Mouse (Mus musculus) left cerebral cortex, postnatal 4 days (tissue): ENCODE results near the gene Chrna4. TPM values are rescaled to one million over a fixed set of nuclear protein-coding genes. Genes with fewer than 3 reads are reported as not detected.

ENCODE experiments used
- DNase-seq: peaks from one replicate; pipeline ENCODE4 v3.0.0-alpha.2; 2022
- intact Hi-C: fragments of 180-260 bp; cut with DNase I; formaldehyde crosslinking; loops from one replicate; pipeline ENCODE4 v1.15.1; 2025
- total RNA-seq, 2 experiments: library from RNA; stranded (reverse); gene quantifications; 2 replicates each; pipeline ENCODE4 v1.2.3; 2021

Chrna4 gene
- total RNA-seq, 2 experiments from 2014 or later = 26.8 to 33.5 TPM

GRCm38 (mm10) chr2:181039356-181039680 lies 4.0 kb downstream of the Chrna4 start:
- DNase-seq = no peak
- intact Hi-C loops = no loop called here

- DNase-seq = peak; percentile 37
- intact Hi-C loops = no loop called here
Observed at GRCm38 (mm10) chr2:181038644-181039355, 4.5 kb downstream of the Chrna4 start.

- DNase-seq = no peak
- intact Hi-C loops = no loop called here
Observed at GRCm38 (mm10) chr2:181036561-181036960, 6.8 kb downstream of the Chrna4 start.

- intact Hi-C loops = no loop called here
- no peak for DNase-seq
Observed at GRCm38 (mm10) chr2:181035186-181035585, 8.2 kb downstream of the Chrna4 start.

- intact Hi-C loops = no loop called here
- DNase-seq = no peak
Observed at GRCm38 (mm10) chr2:181033310-181033709, 10.0 kb downstream of the Chrna4 start.

- DNase-seq = peak; percentile 82
- intact Hi-C loops = no loop called here
Observed at GRCm38 (mm10) chr2:181032407-181032806, 10.9 kb downstream of the Chrna4 start.

GRCm38 (mm10) chr2:181031406-181031934 lies 11.9 kb downstream of the Chrna4 start:
- no peak for DNase-seq
- intact Hi-C loops = no loop called here

- DNase-seq = no peak
Observed at GRCm38 (mm10) chr2:181008339-181008738, 35.0 kb downstream of the Chrna4 start.

GRCm38 (mm10) chr2:181007054-181007453 lies 36.3 kb downstream of the Chrna4 start:
- no peak for DNase-seq
- intact Hi-C loops = no loop called here

More at GRCm38 (mm10) chr2:181008339-181008738, 35.0 kb downstream of the Chrna4 start:
- intact Hi-C loops = no loop called here

GRCm38 (mm10) chr2:180996905-180997304 lies 46.4 kb downstream of the Chrna4 start:
- intact Hi-C loops = loop anchor here (5.0 kb wide), 1 partner anchor 65 kb away; no protein-coding TSS in a partner anchor
- no peak for DNase-seq

- peak; percentile 35 for DNase-seq
- intact Hi-C loops = loop anchor here (5.0 kb wide), 1 partner anchor 66 kb away; no protein-coding TSS in a partner anchor
Observed at GRCm38 (mm10) chr2:180996436-180996835, 46.9 kb downstream of the Chrna4 start.

GRCm38 (mm10) chr2:180995457-180995856 lies 47.9 kb downstream of the Chrna4 start:
- intact Hi-C loops = loop anchor here (5.0 kb wide), 1 partner anchor 67 kb away; no protein-coding TSS in a partner anchor
- peak; percentile 25 for DNase-seq

GRCm38 (mm10) chr2:180994360-180994759 lies 49.0 kb downstream of the Chrna4 start:
- DNase-seq = no peak
- intact Hi-C loops = no loop called here

- DNase-seq = no peak
- intact Hi-C loops = no loop called here
Observed at GRCm38 (mm10) chr2:180990347-180990746, 53.0 kb downstream of the Chrna4 start.

GRCm38 (mm10) chr2:180988948-180989347 lies 54.4 kb downstream of the Chrna4 start:
- no peak for DNase-seq
- intact Hi-C loops = no loop called here

GRCm38 (mm10) chr2:180988347-180988913 lies 54.9 kb downstream of the Chrna4 start:
- intact Hi-C loops = no loop called here
- no peak for DNase-seq

GRCm38 (mm10) chr2:180987432-180988030 lies 55.8 kb downstream of the Chrna4 start:
- DNase-seq = no peak
- intact Hi-C loops = no loop called here

- no peak for DNase-seq
Observed at GRCm38 (mm10) chr2:180987001-180987400, 56.3 kb downstream of the Chrna4 start.

GRCm38 (mm10) chr2:180986449-180986848 lies 56.9 kb downstream of the Chrna4 start, which contains the start of gene Col20a1:
Col20a1 (plus strand) TSS chr2:180986535.
- intact Hi-C loops = no loop called here
- no peak for DNase-seq

More at GRCm38 (mm10) chr2:180987001-180987400, 56.3 kb downstream of the Chrna4 start:
- intact Hi-C loops = no loop called here

- DNase-seq = no peak
- intact Hi-C loops = no loop called here
Observed at GRCm38 (mm10) chr2:180985635-180986034, 57.7 kb downstream of the Chrna4 start.

GRCm38 (mm10) chr2:180981133-180981532 lies 62.2 kb downstream of the Chrna4 start:
- no peak for DNase-seq
- intact Hi-C loops = no loop called here
